Mouse (Mus musculus) intestine, embryonic 15.5 days (tissue): Measurements from ENCODE around the gene Tnfaip1. TPM values are rescaled to one million over a fixed set of nuclear protein-coding genes. Genes with fewer than 3 reads are reported as not detected.
"Not testable (repeated sequence)": the region's sequence is repeated elsewhere in the genome, so short reads cannot be mapped to it uniquely, and the experiment has no call there.

Experiments
- ATAC-seq: fragments of 200-750 bp; cut with Nextera tagmentation; 2 replicates; pipeline ENCODE4 v1.8.0; 2017; ENCODE audit warnings: moderate TSS enrichment, moderate library complexity
- H3K27ac ChIP-seq: fragments of 300-500 bp; sonication (generic); 2 replicates; pipeline ENCODE4 v1.5.1; 2015; ENCODE audit warnings: mild to moderate bottlenecking, inconsistent platforms
- H3K27me3 ChIP-seq: fragments of 300-500 bp; sonication (generic); replicated peaks from 2 replicates; pipeline ENCODE4 v1.6.1; 2015; ENCODE audit warnings: inconsistent platforms
- H3K36me3 ChIP-seq: fragments of 300-500 bp; sonication (generic); 2 replicates; pipeline ENCODE4 v1.6.1; 2015; ENCODE audit warnings: inconsistent platforms
- H3K4me1 ChIP-seq: fragments of 300-500 bp; sonication (generic); replicated peaks from 2 replicates; pipeline ENCODE4 v1.6.1; 2015; ENCODE audit warnings: inconsistent platforms
- H3K4me2 ChIP-seq: fragments of 300-500 bp; sonication (generic); replicated peaks from 2 replicates; pipeline ENCODE4 v1.6.1; 2015; ENCODE audit warnings: mild to moderate bottlenecking, inconsistent platforms
- H3K4me3 ChIP-seq: fragments of 300-500 bp; sonication (generic); replicated peaks from 2 replicates; pipeline ENCODE4 v1.5.1; 2015; ENCODE audit warnings: inconsistent platforms
- H3K9ac ChIP-seq: fragments of 300-500 bp; sonication (generic); 2 replicates; pipeline ENCODE4 v1.6.1; 2015; ENCODE audit warnings: inconsistent platforms
- H3K9me3 ChIP-seq: fragments of 300-500 bp; sonication (generic); 2 replicates; pipeline ENCODE4 v1.6.1; 2016; ENCODE audit warnings: inconsistent platforms
- WGBS: fragments of 180-500 bp; shearing (Covaris S2); methylation state at CpG from one replicate; pipeline ENCODE4 v1.1.7; 2015; 5-methylcytosine and 5-hydroxymethylcytosine counted together
- polyA plus RNA-seq: library from polyadenylated mRNA; unstranded; fragments of >200 nt; fragmentation: Nextera tagmentation; extraction: Ambion mirVana; gene quantifications from 2 replicates; pipeline ENCODE4 v1.2.1, GENCODE M21; 2015

The Tnfaip1 gene
- 81.2 and 82.2 TPM in 2 replicates for polyA plus RNA-seq

GRCm38 (mm10) chr11:78536080-78536689 is at the start of gene Tnfaip1, which contains the start of gene Ift20:
Tnfaip1 (minus strand) TSS chr11:78536332.
Ift20 (plus strand) TSS chr11:78536361.
- WGBS = under 1% methylated on average over 52 of the region's 52 CpGs

GRCm38 (mm10) chr11:78582848-78583247 is 46.7 kb upstream of the Tnfaip1 start:
- H3K9me3 ChIP-seq = no peaks in the 10 kb centered on the region
- H3K4me3 ChIP-seq = no peak overlapping the region
- WGBS = 85% methylated on average over 6 of the region's 6 CpGs
- no peak overlapping the region for H3K27ac ChIP-seq
- H3K36me3 ChIP-seq = peaks cover 12% of the 10 kb centered on the region
- no peak for ATAC-seq
- no peaks in the 10 kb centered on the region for H3K27me3 ChIP-seq
- H3K4me1 ChIP-seq = no peaks in the 10 kb centered on the region
- no peak overlapping the region for H3K9ac ChIP-seq
- H3K4me2 ChIP-seq = no peak overlapping the region

More at GRCm38 (mm10) chr11:78536080-78536689, at the start of gene Tnfaip1, which contains the start of gene Ift20:
- Histone ChIP-seq H3K4me1 (peaks cover 23% of the 10 kb centered on the region; the same call in 1 of the 2 replicates), H3K9me3 (no peaks in the 10 kb centered on the region), H3K27me3 (no peaks in the 10 kb centered on the region), H3K4me3 (peak within 1 kb of the TSS; percentile 82), H3K9ac (peak within 1 kb of the TSS; percentile 85), H3K27ac (peak within 1 kb of the TSS; percentile 98), H3K36me3 (peaks cover 8% of the 10 kb centered on the region; the same call in 1 of the 2 replicates), H3K4me2 (peak within 1 kb of the TSS; percentile 71)
- ATAC-seq = peak; percentile 98

DNA sequence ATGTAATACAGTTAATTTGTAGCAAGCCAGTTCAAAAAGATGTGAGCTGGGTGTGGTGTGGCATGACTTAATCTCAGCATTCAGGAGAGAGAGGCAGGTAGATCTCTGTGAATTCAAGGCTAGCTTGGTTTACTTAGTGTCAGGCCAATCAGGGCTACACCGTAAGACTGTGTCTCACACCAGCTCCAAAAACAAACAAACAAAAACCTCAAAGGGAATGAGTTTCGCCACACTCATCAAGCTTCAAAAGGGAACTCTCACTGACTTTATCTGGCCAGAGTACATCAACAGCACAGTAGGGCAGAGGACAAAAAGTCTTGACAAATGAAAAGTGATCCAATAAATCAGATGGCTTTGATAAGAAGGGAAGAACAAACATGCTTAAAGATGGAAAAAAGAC is 38.8 kb upstream of the Tnfaip1 start:
- Histone ChIP-seq H3K27ac (no peak overlapping the region), H3K4me2 (no peak overlapping the region), H3K4me3 (no peak overlapping the region), H3K9ac (no peak overlapping the region), H3K4me1 (no peaks in the 10 kb centered on the region), H3K36me3 (0 out of 2 replicates have a peak, but pooled peaks cover 3% of the 10 kb centered on the region), H3K9me3 (no peaks in the 10 kb centered on the region), H3K27me3 (no peaks in the 10 kb centered on the region)
- 46% methylated on average over 2 of the region's 2 CpGs for WGBS
- no peak for ATAC-seq

DNA sequence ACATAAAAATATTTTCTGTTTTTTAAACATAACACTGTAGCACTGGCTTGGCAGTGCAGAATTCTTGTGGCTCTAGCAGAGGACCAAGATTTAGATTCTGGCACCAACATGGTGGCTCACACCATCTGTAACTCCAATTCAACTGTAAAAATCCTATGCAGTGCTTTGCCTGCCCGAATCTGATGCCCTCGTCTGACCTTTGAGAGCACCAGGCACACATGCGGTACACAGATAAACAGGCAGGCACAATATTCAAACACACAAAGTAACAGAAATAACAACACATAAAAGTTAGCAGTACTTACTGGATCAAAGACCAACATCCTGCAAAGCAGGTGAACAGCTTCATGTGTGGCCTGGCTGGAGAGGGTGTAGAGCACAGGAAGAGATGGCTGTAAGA is 38.4 kb upstream of the Tnfaip1 start:
- no peak overlapping the region for H3K27ac ChIP-seq
- WGBS = 85% methylated on average over 3 of the region's 3 CpGs
- no peaks in the 10 kb centered on the region for H3K9me3 ChIP-seq
- 0 out of 2 replicates have a peak, but pooled peaks cover 3% of the 10 kb centered on the region for H3K36me3 ChIP-seq
- H3K4me3 ChIP-seq = no peak overlapping the region
- no peak overlapping the region for H3K9ac ChIP-seq
- no peak overlapping the region for H3K4me2 ChIP-seq
- H3K27me3 ChIP-seq = no peaks in the 10 kb centered on the region
- no peak for ATAC-seq
- H3K4me1 ChIP-seq = no peaks in the 10 kb centered on the region

GRCm38 (mm10) chr11:78574031-78574430 is 37.9 kb upstream of the Tnfaip1 start:
- H3K4me1 ChIP-seq, ATAC-seq, H3K27ac ChIP-seq, H3K4me3 ChIP-seq, H3K9ac ChIP-seq, H3K36me3 ChIP-seq, H3K4me2 ChIP-seq, H3K9me3 ChIP-seq, H3K27me3 ChIP-seq: not testable (repeated sequence)
- WGBS = 86% methylated on average over 4 of the region's 4 CpGs

DNA sequence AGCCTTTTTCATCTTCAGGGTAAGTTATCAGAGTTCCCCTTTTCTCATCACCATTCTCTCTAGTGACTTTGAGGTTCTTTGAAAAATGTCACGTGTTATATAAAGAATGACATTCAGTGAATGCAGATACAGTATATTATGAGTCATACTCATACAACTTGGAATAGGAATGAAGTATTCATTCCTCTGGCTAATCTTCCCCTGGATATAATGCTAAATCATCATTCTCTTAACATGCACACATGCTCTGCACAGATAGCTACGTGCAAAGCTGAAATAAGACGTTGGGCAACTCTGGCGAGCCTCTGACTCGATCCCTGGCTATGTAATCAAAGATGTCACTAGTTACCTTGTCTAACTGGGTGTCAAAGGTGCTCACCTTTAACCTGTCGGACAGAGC is 35.7 kb upstream of the Tnfaip1 start:
- Histone ChIP-seq H3K4me1 (no peaks in the 10 kb centered on the region), H3K36me3 (0 out of 2 replicates have a peak, but pooled peaks cover 3% of the 10 kb centered on the region), H3K9ac (no peak overlapping the region), H3K9me3 (no peaks in the 10 kb centered on the region), H3K27ac (no peak overlapping the region), H3K4me2 (no peak overlapping the region), H3K27me3 (no peaks in the 10 kb centered on the region), H3K4me3 (no peak overlapping the region)
- ATAC-seq = no peak
- WGBS = 89% methylated on average over 6 of the region's 6 CpGs

DNA sequence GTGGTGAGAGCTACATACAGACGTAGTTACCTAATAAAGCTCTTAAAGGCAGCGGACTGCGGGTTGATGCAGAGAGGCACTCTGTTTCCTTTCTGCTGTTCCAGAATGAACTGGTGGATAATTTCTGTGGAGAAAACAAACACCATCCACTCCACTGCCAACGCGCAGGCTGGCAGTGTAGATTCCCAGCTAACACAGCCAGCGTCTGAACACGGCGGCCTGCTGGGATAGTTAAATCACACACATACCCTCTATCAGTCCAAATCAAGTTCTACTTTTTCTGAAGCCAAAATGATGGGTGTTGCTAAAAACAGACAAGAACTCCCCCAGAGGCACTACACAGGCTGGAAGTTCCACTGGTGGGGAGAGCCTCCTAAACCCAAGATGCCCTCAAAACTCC is 35.3 kb upstream of the Tnfaip1 start:
- Histone ChIP-seq H3K4me2 (no peak overlapping the region), H3K9me3 (no peaks in the 10 kb centered on the region), H3K27me3 (no peaks in the 10 kb centered on the region), H3K4me1 (no peaks in the 10 kb centered on the region), H3K4me3 (no peak overlapping the region), H3K36me3 (0 out of 2 replicates have a peak, but pooled peaks cover 3% of the 10 kb centered on the region), H3K27ac (no peak overlapping the region), H3K9ac (no peak overlapping the region)
- no peak for ATAC-seq
- 94% methylated on average over 8 of the region's 8 CpGs for WGBS

GRCm38 (mm10) chr11:78569806-78570205 is 33.7 kb upstream of the Tnfaip1 start:
- H3K36me3 ChIP-seq = 0 out of 2 replicates have a peak, but pooled peaks cover 3% of the 10 kb centered on the region
- H3K27ac ChIP-seq = no peak overlapping the region
- 65% methylated on average over 3 of the region's 3 CpGs for WGBS
- no peaks in the 10 kb centered on the region for H3K27me3 ChIP-seq
- no peak for ATAC-seq
- no peak overlapping the region for H3K9ac ChIP-seq
- no peak overlapping the region for H3K4me3 ChIP-seq
- no peak overlapping the region for H3K4me2 ChIP-seq
- no peaks in the 10 kb centered on the region for H3K4me1 ChIP-seq
- no peaks in the 10 kb centered on the region for H3K9me3 ChIP-seq

- H3K36me3 ChIP-seq = no peaks in the 10 kb centered on the region
- H3K27me3 ChIP-seq = no peaks in the 10 kb centered on the region
- no peak overlapping the region for H3K4me2 ChIP-seq
- no peak overlapping the region for H3K9ac ChIP-seq
- H3K9me3 ChIP-seq = no peaks in the 10 kb centered on the region
- ATAC-seq = no peak
- H3K27ac ChIP-seq = no peak overlapping the region
- 82% methylated on average over 10 of the region's 10 CpGs for WGBS
- no peak overlapping the region for H3K4me3 ChIP-seq
- no peaks in the 10 kb centered on the region for H3K4me1 ChIP-seq
Observed at GRCm38 (mm10) chr11:78568827-78569226, 32.7 kb upstream of the Tnfaip1 start.

DNA sequence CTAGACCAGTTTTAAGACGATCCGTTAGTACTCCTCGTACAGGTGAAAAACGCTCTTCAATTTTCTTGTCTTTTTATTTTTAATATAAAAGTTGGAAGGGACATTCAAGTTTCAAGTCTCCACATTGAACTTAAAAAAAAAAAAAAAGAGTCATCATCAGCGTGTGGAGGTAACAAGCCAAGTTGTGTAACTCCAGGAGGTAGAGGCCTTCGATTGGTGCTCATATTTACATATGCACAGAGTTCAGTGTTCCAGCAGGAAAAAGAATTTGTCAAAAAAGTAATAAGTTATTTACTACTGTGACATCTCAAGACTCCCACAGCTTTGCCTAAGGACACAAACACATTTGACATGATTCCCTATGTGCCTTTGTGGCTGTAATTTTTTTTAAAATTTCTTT is 31.5 kb upstream of the Tnfaip1 start:
- no peaks in the 10 kb centered on the region for H3K9me3 ChIP-seq
- no peaks in the 10 kb centered on the region for H3K4me1 ChIP-seq
- H3K4me2 ChIP-seq = no peak overlapping the region
- WGBS = 91% methylated on average over 6 of the region's 6 CpGs
- H3K4me3 ChIP-seq = no peak overlapping the region
- no peak overlapping the region for H3K27ac ChIP-seq
- H3K9ac ChIP-seq = no peak overlapping the region
- ATAC-seq = no peak
- no peaks in the 10 kb centered on the region for H3K27me3 ChIP-seq
- no peaks in the 10 kb centered on the region for H3K36me3 ChIP-seq

- H3K27me3 ChIP-seq = no peaks in the 10 kb centered on the region
- ATAC-seq = no peak
- no peaks in the 10 kb centered on the region for H3K36me3 ChIP-seq
- no peaks in the 10 kb centered on the region for H3K9me3 ChIP-seq
- H3K4me1 ChIP-seq = no peaks in the 10 kb centered on the region
- 42% methylated on average over 6 of the region's 6 CpGs for WGBS
- H3K4me2 ChIP-seq = no peak overlapping the region
- H3K27ac ChIP-seq = no peak overlapping the region
- H3K9ac ChIP-seq = no peak overlapping the region
- no peak overlapping the region for H3K4me3 ChIP-seq
Observed at GRCm38 (mm10) chr11:78566775-78567174, 30.6 kb upstream of the Tnfaip1 start.

DNA sequence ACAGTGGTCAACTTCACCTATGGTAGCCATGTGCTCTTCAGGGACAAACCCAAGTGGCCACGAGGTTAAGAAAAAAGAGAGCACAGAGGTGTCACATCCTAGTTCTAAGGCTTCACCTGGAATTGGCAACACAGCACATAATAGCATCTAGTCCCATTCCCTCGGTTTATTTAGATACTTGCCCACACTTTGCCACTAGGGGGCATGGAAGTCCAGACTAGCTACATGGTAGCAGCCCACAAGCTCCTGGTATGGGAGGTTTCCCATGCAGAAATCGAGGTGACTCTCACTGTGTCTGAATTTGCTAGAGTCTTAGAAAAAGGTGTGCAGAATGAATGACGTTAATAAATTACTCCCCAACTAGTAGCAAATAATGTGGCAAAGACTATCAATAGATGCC is 24.3 kb upstream of the Tnfaip1 start:
- 13% methylated on average over 4 of the region's 4 CpGs for WGBS
- Histone ChIP-seq H3K4me2 (no peak overlapping the region), H3K27me3 (no peaks in the 10 kb centered on the region), H3K27ac (no peak overlapping the region), H3K36me3 (no peaks in the 10 kb centered on the region), H3K9me3 (no peaks in the 10 kb centered on the region), H3K4me1 (no peaks in the 10 kb centered on the region; the same call in 1 of the 2 replicates), H3K4me3 (no peak overlapping the region), H3K9ac (no peak overlapping the region)
- no peak for ATAC-seq

GRCm38 (mm10) chr11:78557241-78557640 is 21.1 kb upstream of the Tnfaip1 start:
- Histone ChIP-seq H3K4me3 (no peak overlapping the region), H3K9ac (no peak overlapping the region), H3K27ac (no peak overlapping the region), H3K27me3 (no peaks in the 10 kb centered on the region), H3K4me2 (no peak overlapping the region), H3K36me3 (no peaks in the 10 kb centered on the region), H3K4me1 (no peaks in the 10 kb centered on the region; the same call in 1 of the 2 replicates), H3K9me3 (no peaks in the 10 kb centered on the region)
- WGBS = 54% methylated on average over 8 of the region's 8 CpGs
- peak; percentile 23; the same call in 1 of the 2 replicates for ATAC-seq
